Mouse (Mus musculus): ENCODE measurements around the gene Kcnj3. TPM values are rescaled to one million over a fixed set of nuclear protein-coding genes. Genes with fewer than 3 reads are reported as not detected.
"Not testable (repeated sequence)": the region's sequence is repeated elsewhere in the genome, so short reads cannot be mapped to it uniquely, and the experiment has no call there.

Gene Kcnj3
- total RNA-seq (2021): 10 to 100 TPM; 53.0 to 54.5 TPM

DNA sequence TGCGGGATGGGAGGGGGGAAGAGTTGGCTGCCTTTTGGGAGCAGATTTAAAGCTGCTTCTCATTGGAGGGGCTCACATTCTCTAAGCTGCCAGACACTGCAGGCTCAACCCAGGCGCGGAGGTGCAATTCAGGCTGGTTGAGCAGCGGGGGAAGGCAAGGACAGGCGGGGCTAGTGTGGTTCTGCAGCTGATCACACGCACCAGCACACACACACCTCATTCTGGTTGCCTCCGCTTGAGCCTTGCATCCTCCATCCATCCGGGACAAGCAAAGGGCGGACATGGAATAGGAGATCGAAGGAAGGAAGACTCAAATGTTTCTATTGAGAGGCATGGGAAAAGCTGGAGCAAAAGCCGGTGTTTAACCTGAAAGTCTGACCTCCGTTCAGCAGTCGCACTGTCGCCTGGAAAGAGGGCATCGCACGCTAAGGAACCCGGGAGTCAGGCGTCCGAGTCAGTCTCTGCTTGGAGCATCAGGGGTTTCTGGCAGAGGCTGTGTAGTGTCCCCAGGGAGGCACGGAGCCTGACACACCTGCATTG is at the start of gene Kcnj3:
Kcnj3 (plus strand) TSS at position 250 of the 540 bp plus-strand sequence.
- no peak for DNase-seq (ENCODE audit: low spot score)

DNA sequence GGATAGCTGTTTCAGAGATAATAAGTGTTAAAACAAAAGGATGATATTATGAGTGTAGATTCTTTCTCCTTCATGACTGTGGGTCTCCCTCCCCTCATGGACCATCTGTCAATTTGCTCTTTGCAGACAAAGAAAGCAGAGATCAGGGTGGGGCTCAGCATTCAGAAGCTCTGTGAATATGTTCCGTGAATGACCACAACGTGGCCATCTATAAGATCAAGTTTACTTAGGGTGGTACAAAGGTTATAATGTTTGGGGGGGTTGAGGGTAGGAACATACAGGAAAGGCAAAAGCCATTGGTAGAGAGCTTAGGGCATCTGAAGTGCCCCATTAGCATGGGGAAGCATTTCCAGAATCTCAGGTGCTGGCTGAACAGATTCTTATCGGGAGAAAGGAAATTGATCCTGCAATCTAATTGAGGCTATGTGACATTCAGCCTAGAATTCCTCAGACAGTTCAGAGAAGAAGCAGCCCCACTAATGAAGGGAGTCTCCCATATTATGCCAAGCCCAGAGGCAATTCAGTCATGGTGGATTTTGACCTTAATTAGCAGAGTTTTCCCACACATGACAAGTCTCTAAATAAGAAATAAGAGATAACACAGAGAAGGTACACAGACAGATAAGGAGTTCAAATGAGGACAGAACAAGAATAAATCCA is 45.3 kb upstream of the Kcnj3 start:
- DNase-seq (ENCODE audit: low spot score): no peak
- intact Hi-C loops (cut with DNase I): no loop called here

More for the DNA sequence above, at the start of gene Kcnj3:
- intact Hi-C loops (cut with DNase I): no loop called here

DNA sequence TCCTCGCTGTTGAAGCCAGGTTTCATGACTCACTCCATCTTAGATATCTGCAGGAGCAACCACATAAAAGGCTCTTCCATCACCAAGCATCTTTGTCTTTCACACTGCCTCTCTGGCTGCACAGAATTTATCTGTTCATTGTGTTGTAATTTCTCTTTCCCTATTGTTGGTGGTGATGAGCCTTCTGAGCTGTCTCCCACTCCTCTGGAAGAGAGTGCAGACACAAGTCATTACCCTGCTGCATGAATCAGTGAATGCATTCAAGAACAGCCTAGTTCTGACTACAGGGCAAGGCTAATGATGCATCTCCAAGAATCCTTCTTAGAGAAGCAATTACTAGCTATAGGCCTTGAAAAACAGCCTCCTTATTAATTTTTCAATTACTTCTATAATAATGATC is 30.5 kb upstream of the Kcnj3 start:
- DNase-seq (ENCODE audit: low spot score): no peak
- intact Hi-C loops (cut with DNase I): no loop called here

DNA sequence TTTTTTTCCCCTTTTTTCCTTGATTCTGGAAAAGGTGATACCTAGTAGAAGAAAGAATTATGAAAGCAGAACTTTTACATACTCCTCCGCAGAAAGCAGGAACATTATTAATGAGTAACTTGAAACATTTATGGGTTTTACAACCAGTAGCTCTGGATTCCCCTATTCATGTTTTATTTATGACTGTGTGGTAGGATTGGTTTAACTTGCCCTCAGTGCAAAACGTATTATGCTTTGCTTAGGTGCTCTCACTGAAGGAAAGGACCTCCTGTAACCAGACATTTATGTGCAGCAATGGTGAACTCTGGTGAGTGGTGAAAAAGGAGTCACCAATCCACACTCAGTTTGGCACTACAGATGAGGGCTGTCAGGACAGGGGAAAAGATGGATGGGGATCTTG is 8.1 kb upstream of the Kcnj3 start:
- intact Hi-C loops (cut with DNase I): no loop called here
- DNase-seq (ENCODE audit: low spot score): no peak

DNA sequence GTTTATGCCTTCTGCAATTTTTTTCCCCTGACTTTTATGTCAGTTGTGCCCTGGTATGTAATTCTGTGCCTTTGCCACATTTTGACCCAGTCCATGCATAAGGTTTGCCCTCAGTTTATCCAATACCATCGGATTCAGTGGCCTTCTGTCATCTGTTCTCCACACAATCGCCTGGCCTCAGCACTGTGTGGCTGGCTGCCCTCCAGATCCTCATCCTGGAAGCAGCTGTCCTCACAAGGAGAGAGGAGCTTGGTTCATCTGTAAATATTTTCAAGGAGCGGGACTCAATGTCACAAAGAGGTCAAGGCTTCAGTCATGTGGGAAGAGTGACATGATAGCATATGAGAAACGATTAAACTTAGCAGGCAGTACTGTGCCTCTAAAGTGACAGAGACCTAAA is 3.7 kb upstream of the Kcnj3 start:
- no peak for DNase-seq (ENCODE audit: low spot score)
- intact Hi-C loops (cut with DNase I): no loop called here

- intact Hi-C loops (cut with DNase I): no loop called here
- DNase-seq (ENCODE audit: low spot score): no peak
Measured at GRCm38 (mm10) chr2:55436261-55437006, 664 bp downstream of the Kcnj3 start.

DNA sequence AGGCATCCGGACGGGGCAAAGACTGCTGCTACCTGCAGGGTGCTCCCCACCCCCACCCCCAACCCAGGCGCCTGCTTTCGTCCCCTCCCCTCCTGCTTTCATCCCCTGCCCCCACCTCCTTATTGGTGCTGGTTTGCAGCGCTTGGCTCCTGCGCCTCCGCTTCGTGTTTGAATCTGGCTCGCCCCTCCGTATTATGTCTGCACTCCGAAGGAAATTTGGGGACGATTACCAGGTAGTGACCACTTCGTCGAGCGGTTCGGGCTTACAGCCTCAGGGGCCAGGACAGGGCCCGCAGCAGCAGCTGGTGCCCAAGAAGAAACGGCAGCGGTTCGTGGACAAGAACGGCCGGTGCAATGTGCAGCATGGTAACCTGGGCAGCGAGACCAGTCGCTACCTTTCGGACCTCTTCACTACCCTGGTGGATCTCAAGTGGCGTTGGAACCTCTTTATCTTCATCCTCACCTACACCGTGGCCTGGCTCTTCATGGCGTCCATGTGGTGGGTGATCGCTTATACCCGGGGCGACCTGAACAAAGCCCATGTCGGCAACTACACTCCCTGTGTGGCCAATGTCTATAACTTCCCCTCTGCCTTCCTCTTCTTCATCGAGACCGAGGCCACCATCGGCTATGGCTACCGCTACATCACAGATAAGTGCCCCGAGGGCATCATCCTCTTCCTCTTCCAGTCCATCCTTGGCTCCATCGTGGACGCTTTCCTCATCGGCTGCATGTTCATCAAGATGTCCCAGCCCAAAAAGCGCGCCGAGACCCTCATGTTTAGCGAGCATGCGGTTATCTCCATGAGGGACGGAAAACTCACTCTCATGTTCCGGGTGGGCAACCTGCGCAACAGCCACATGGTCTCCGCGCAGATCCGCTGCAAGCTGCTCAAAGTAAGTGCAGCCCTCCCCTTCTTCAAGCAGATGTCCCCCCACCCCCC is 1.5 kb downstream of the Kcnj3 start:
- DNase-seq (ENCODE audit: low spot score): no peak
- intact Hi-C loops (cut with DNase I): no loop called here

- DNase-seq (ENCODE audit: low spot score): no peak
- intact Hi-C loops (cut with DNase I): no loop called here
Measured at GRCm38 (mm10) chr2:55437977-55438376, 2.2 kb downstream of the Kcnj3 start.

DNA sequence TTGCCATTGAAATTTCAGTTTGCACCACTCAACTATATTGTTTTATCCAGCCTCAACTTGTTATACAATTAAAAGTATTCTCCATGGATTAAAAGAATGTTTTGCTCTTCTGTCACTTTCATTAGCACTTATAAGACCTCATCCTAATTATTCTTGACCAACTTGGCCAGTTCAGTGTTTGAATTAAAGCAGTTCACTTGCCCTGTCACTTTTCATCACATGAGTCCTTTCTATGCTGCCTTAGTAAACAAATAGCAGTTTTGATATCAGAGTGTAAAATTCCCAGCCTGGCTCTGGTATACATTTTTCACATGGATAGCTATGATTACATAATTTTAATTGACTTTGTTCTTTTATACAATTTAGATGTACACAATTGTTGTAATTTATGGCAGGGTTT is 3.4 kb downstream of the Kcnj3 start:
- intact Hi-C loops (cut with DNase I): no loop called here
- no peak for DNase-seq (ENCODE audit: low spot score)

DNA sequence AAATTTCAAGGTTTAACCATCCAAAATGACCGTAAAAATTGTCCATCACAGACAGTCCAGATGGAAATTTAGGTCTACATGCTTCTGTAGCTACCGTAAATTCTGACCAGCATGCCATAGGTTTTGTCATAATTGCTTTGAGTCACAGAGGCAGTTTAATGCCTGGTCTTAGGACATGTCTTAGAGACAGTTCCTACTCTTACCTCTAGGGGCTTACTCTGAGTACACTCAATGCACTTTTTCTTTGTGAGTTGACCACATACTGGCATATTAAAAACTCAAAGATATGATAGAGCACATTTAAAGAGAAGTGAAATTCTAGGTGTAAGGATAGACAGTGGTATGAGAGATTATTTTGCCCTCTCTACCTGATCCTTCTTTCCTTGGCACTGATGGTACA is 6.2 kb downstream of the Kcnj3 start:
- no peak for DNase-seq (ENCODE audit: low spot score)
- intact Hi-C loops (cut with DNase I): no loop called here

DNA sequence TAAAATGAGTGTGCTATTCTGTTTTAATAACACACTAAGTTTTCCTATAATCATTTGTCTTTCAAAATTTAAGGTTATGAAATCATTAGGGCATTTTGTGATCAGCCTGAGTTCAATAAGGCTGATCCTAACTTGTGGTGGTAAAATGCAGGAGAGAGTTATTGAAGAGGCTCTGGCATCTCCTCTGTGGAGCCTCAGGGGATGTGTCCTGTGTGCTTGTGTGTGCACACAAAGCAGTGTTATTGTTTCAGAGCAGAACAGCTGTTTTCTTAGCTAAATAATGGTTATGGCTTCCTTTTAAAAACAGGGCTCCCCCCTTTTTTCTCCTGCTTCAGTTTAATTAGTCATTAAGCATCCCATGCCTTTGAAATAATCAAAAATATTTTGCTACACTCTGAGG is 11.5 kb downstream of the Kcnj3 start:
- DNase-seq (ENCODE audit: low spot score): no peak
- intact Hi-C loops (cut with DNase I): no loop called here

- DNase-seq (ENCODE audit: low spot score): no peak
- intact Hi-C loops (cut with DNase I): no loop called here
Measured at GRCm38 (mm10) chr2:55450774-55451173, 15.0 kb downstream of the Kcnj3 start.

- intact Hi-C loops (cut with DNase I): no loop called here
- DNase-seq (ENCODE audit: low spot score): no peak
Measured at GRCm38 (mm10) chr2:55459195-55459594, 23.4 kb downstream of the Kcnj3 start.

DNA sequence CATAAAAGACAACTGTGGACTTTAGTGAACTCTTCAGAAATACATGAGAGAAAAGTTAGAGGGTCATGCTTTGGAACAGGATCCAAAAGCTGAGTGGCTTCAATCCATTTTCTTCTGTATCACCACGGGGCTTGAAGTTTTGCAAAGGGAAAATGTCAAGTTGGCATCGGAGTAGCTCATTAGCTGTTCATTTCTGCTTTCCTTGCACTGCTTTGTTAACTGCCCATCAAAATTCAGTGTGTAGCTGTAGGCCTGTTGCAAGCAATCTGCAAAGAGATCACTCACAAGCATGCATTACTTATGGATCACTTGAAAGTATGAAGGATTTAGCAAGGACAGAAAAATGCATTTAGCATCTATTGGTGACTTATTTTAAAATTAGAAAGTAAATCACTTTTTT is 33.4 kb downstream of the Kcnj3 start:
- intact Hi-C loops (cut with DNase I): no loop called here
- DNase-seq (ENCODE audit: low spot score): no peak

GRCm38 (mm10) chr2:55470006-55470405 is 34.2 kb downstream of the Kcnj3 start:
- intact Hi-C loops (cut with DNase I): no loop called here
- DNase-seq (ENCODE audit: low spot score): no peak

GRCm38 (mm10) chr2:55479511-55479910 is 43.7 kb downstream of the Kcnj3 start:
- DNase-seq (ENCODE audit: low spot score): no peak
- intact Hi-C loops (cut with DNase I): no loop called here

DNA sequence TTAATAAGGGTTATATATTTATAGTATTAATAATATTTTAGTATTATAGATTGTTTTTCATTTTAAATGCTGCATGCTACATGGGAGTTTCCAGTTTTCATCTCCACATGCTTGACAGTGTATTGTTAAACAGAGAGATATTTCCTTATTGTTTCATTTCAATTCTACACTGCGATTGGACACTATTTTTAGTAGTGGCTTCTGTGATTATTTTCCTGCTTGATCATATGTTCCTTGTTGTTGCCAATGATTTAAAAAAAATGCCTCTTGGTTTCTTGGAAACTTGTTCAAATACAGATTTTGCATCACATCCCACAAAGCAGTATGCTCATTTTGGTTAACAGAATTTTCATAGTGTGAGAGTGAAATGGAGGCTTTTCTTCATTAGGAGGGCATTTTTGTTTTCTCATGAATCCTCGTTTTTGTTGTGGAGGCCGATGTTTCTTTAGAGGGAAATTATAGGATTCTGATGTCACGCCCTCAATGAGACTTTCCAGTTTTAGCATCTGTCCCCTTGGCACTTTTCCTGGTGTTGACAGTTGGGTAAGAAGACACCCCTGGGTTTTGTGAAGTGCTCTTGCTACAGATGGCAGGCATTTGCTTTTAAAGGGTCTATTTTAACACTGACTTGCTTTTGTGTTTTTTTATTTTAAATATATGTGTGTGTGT is 44.3 kb downstream of the Kcnj3 start:
- DNase-seq (ENCODE audit: low spot score): no peak

DNA sequence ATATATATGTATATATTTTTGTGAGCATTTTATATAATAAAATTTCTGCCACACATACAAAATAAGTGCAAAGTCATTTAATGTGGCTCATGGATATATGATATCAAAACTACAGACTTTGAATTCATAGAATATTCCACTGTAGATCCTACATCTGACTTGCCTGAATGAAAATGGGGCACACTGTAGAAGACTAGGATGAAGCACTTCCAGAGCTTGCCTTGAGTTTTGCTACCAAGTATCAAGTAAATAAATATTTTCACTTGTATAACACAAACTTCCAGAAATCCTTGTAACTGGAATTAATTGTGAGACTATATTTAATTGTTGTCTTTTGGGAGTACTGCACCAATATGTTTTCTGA is 44.8 kb downstream of the Kcnj3 start:
- no peak for DNase-seq (ENCODE audit: low spot score)
- intact Hi-C loops (cut with DNase I): no loop called here

More for the DNA sequence above, 44.3 kb downstream of the Kcnj3 start:
- intact Hi-C loops (cut with DNase I): no loop called here

- intact Hi-C loops (cut with DNase I): not testable (repeated sequence)
Measured at GRCm38 (mm10) chr2:55485500-55486129, 49.8 kb downstream of the Kcnj3 start.

More at GRCm38 (mm10) chr2:55485500-55486129, 49.8 kb downstream of the Kcnj3 start:
- not testable (repeated sequence) for DNase-seq (ENCODE audit: low spot score)

Measured in heart, postnatal 25 days (tissue).